Mouse (Mus musculus): Measurements from ENCODE around the gene Gsdmc3.
"Not testable (repeated sequence)": the region's sequence is repeated elsewhere in the genome, so short reads cannot be mapped to it uniquely, and the experiment has no call there.

DNA sequence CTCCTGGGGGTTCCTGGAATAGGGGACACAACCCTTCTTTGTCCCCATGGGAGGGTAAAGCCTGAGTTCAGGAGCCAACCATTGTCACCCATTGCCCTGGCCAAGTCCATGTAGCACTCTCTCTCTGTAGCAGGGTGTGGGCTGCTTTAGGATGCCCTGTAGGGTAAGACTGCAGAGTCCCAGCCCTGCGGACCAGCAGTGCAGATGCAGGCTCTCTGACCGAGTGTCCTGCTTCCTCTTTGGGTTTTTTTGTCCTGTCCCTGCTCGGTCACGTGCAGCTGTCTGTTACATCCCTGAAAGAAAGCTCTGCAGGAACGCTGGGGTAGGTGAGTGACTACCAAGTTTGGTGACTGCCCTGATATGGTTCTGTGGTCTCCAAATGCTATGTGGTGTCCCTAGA lies 10.1 kb upstream of the Gsdmc3 start:
- not testable (repeated sequence) for TF ChIP-seq POLR2A (IDR thresholded peaks at IDR 0.05; ENCODE audit: low read depth, low read length); CTCF (IDR thresholded peaks at IDR 0.05; ENCODE audit: extremely low read depth, insufficient read length, insufficient replicate concordance, low read depth, low read length)

All from small intestine, adult 2 months (tissue).